ENCODE assay signal across 8 mouse cellular contexts in the genomic region with DNA sequence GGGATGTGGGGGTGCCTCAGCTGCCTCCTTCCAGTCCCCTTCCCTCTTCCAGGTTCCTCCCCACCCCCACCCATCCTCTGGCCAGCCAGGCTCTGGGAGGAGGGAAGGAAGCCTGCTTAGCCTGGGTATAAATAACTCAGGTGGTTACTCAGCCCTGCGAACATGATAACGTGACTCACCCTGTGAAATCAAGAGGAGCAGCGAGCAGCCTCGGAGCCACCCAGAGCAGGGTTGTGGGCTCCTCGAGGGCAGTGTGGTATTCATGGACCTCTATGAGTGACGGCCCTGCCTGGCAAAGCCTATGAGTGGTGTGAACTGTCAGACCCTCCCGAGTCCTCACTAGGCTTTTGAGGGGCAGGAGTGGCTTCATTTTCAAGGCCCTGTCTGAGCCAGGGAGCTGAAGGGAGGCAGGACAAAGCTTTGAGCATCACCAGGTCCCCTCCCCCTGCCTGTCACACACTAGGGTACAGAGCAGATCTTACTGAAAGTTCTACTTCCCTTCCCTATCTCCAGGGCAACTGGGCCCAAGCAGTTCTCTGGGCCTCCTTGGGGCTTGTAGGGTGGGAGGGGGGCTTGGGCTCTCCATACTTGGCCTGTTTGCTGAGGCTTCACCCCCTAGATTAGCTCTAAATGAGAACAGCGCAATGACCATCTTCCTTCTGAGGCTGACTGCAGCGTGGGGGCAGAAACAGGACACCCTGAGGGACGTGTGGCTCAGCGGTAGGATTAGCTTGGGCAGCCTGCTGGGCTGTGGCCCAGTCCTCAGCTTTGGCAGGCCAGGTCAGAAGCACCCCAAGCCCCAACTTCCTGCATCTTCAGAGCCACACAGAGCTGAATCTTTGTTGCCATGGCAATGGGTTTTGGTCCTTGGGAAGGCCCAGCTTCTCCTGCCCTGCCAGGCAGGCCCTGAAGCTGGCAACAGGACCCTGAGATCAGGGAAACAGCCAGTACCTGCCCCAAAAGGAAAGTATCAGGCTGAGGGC. TPM values are rescaled to one million over a fixed set of nuclear protein-coding genes. Genes with fewer than 3 reads are reported as not detected.
DNase-seq lines count a peak whose midpoint lies in the region; ATAC-seq and TF ChIP-seq lines count a peak whose summit lies in the region.

No protein-coding gene starts in this region.

- H3K79me2 ChIP-seq in macrophage (ENCODE audit: inconsistent target): no peaks in the 10 kb centered on the region

- in situ Hi-C loops in Patski (cut with MboI; ENCODE audit: low pct_unique_long_range_greater_than_20kb): loop anchor here (5.0 kb wide), 1 partner anchor 38 kb away; no protein-coding TSS in a partner anchor

- H3K9me3 ChIP-seq in kidney, postnatal 0 days (replicated peaks; ENCODE audit: low read length): no peaks in the 10 kb centered on the region
- no peaks in the 10 kb centered on the region for H3K9me3 ChIP-seq in liver, embryonic 11.5 days (ENCODE audit: control insufficient read depth, low read length)

- H3K27me3 ChIP-seq in kidney, postnatal 0 days (ENCODE audit: insufficient read depth, low read length): no peaks in the 10 kb centered on the region
- H3K27me3 ChIP-seq in Patski: no peaks in the 10 kb centered on the region
- peaks cover under 1% of the 10 kb centered on the region; the same call in 1 of the 2 replicates for H3K27me3 ChIP-seq in liver, embryonic 11.5 days (replicated peaks; ENCODE audit: control insufficient read depth, insufficient read depth, low read length)

- H3K36me3 ChIP-seq in kidney, postnatal 0 days (ENCODE audit: insufficient read depth, low read length): no peaks in the 10 kb centered on the region
- no peaks in the 10 kb centered on the region for H3K36me3 ChIP-seq in macrophage (ENCODE audit: inconsistent target)
- H3K36me3 ChIP-seq in liver, embryonic 11.5 days (ENCODE audit: control insufficient read depth, insufficient read depth, low read length): no peaks in the 10 kb centered on the region

- POLR2A ChIA-PET in Patski (lab: Charles Lee): interaction anchor here (0.9 to 3.4 kb wide), 8 partner anchors 11 to 74 kb away, joined by 3 to 45 read pairs (median 3); a partner anchor contains a TSS

- peak; percentile 62 for DNase-seq in kidney, postnatal 0 days (ENCODE audit: low spot score)
- no peak for DNase-seq in kidney, adult 18-20 months
- DNase-seq in Patski (ENCODE audit: low read depth, low spot score): peak; percentile 82
- DNase-seq in fibroblast of lung, adult 2 months (ENCODE audit: low read depth): peak; percentile 53
- no peak for DNase-seq in spleen, postnatal 36 days (ENCODE audit: low spot score in 2 of 2)
- no peak for DNase-seq in liver, embryonic 11.5 days (ENCODE audit: low spot score)

- WGBS in kidney, postnatal 0 days: 32% methylated on average over 11 of the region's 11 CpGs
- 61% methylated on average over 11 of the region's 11 CpGs for WGBS in macrophage (ENCODE audit: missing documents)
- 29% methylated on average over 11 of the region's 11 CpGs for WGBS in liver, embryonic 11.5 days

- no peak for TF ChIP-seq CTCF in kidney, postnatal 0 days (IDR thresholded peaks at IDR 0.05; ENCODE audit: low read depth)
- TF ChIP-seq CTCF in Patski (IDR thresholded peaks at IDR 0.05): no peak

- H3K9ac ChIP-seq in kidney, postnatal 0 days (ENCODE audit: low read depth, low read length): no peak overlapping the region
- no peak overlapping the region for H3K9ac ChIP-seq in liver, embryonic 11.5 days (ENCODE audit: low read depth, low read length)

- no peak overlapping the region for H3K4me3 ChIP-seq in kidney, postnatal 0 days (replicated peaks; ENCODE audit: low read depth, low read length)
- no peak overlapping the region for H3K4me3 ChIP-seq in macrophage (ENCODE audit: inconsistent target)
- no peak overlapping the region for H3K4me3 ChIP-seq in liver, embryonic 11.5 days (ENCODE audit: low read depth, low read length)

- ATAC-seq in kidney, postnatal 0 days (replicated peaks; ENCODE audit: low FRiP score, low read depth): peak; percentile 59
- ATAC-seq in Patski: peak; percentile 67
- no peak for ATAC-seq in erythroid progenitor cell, adult 5-6 weeks (replicated peaks; ENCODE audit: low FRiP score, poor library complexity, severe bottlenecking)
- ATAC-seq in liver, embryonic 11.5 days (replicated peaks; ENCODE audit: low FRiP score): no peak

- CTCF ChIA-PET in Patski (lab: Charles Lee): interaction anchor here (1.6 kb wide), 1 partner anchor 39 kb away, joined by 4 read pairs; no protein-coding TSS in a partner anchor

- peak overlapping the region; percentile 64 for H3K27ac ChIP-seq in kidney, postnatal 0 days
- peak overlapping the region; percentile 45 for H3K27ac ChIP-seq in macrophage
- no peak overlapping the region for H3K27ac ChIP-seq in liver, embryonic 11.5 days (ENCODE audit: low read depth, low read length)

- no peak overlapping the region for H3K4me2 ChIP-seq in kidney, postnatal 0 days (ENCODE audit: low read length)
- no peak overlapping the region for H3K4me2 ChIP-seq in liver, embryonic 11.5 days

- H3K4me1 ChIP-seq in kidney, postnatal 0 days (replicated peaks; ENCODE audit: insufficient read depth, low read length): peaks cover 26% of the 10 kb centered on the region
- H3K4me1 ChIP-seq in liver, embryonic 11.5 days (replicated peaks; ENCODE audit: control insufficient read depth, insufficient read depth, low read length): peaks cover 9% of the 10 kb centered on the region; the same call in 1 of the 2 replicates

RNA-seq across cellular contexts. Expression of a gene that starts 9.8 kb away (rescaled TPM):
- 6.5 and 6.8 TPM in 2 replicates for polyA plus RNA-seq in kidney, postnatal 0 days (2015; fragmentation: Nextera tagmentation; extraction: Ambion mirVana)
- polyA plus RNA-seq in Patski (2021) (96.5 TPM), macrophage (2018) (10.0 to 24.1 TPM (median 11.9 TPM) in 3 replicates)
- 10 to 100 TPM in 12 of 26 experiments, 1 to 10 TPM in 14; 2.3 to 61.6 (median 9.1) TPM for total RNA-seq in macrophage (2018; cell fraction: chromatin; rRNA removed)
- total RNA-seq in macrophage (2018; cell fraction: cytosol; rRNA removed): 10 to 100 TPM in 12 of 26 experiments, 1 to 10 TPM in 14; 2.9 to 35.1 (median 6.4) TPM
- total RNA-seq in macrophage (2018; cell fraction: nucleus; rRNA removed): 10 to 100 TPM in 15 of 26 experiments, 1 to 10 TPM in 11; 5.4 to 78.2 (median 13.6) TPM
- total RNA-seq in erythroid progenitor cell, adult 5-6 weeks (2015; ENCODE audit: low replicate concordance): 1.3 TPM in 1 of 2 replicates, not detected in the other
- 1.6 TPM in 1 of 2 replicates, not detected in the other for total RNA-seq in erythroid progenitor cell, adult 5-6 weeks (2017; ENCODE audit: low replicate concordance)
- polyA plus RNA-seq in liver, embryonic 11.5 days (2014; fragmentation: Nextera tagmentation; extraction: Ambion mirVana): 2.4 and 2.7 TPM in 2 replicates

RNA-seq across cellular contexts. Expression of a gene that starts 53.7 kb away (rescaled TPM):
- polyA plus RNA-seq in kidney, postnatal 0 days (2015; fragmentation: Nextera tagmentation; extraction: Ambion mirVana): 4.5 and 4.6 TPM in 2 replicates
- polyA plus RNA-seq in Patski (2021) (8.9 TPM), macrophage (2018) (1.2 to 5.5 TPM (median 4.3 TPM) in 3 replicates)
- 10 to 100 TPM in 10 of 26 experiments, 1 to 10 TPM in 16; 1.4 to 33.0 (median 8.3) TPM for total RNA-seq in macrophage (2018; cell fraction: chromatin; rRNA removed)
- 1 to 10 TPM in 25 of 26 experiments, under 1 TPM in 1; 0.91 to 8.3 (median 2.7) TPM for total RNA-seq in macrophage (2018; cell fraction: cytosol; rRNA removed)
- total RNA-seq in macrophage (2018; cell fraction: nucleus; rRNA removed): 10 to 100 TPM in 8 of 26 experiments, 1 to 10 TPM in 18; 1.2 to 27.8 (median 4.8) TPM
- 21.0 and 23.1 TPM in 2 replicates for total RNA-seq in erythroid progenitor cell, adult 5-6 weeks (2015; ENCODE audit: low replicate concordance)
- total RNA-seq in erythroid progenitor cell, adult 5-6 weeks (2017; ENCODE audit: low replicate concordance): 12.1 and 15.4 TPM in 2 replicates
- polyA plus RNA-seq in liver, embryonic 11.5 days (2014; fragmentation: Nextera tagmentation; extraction: Ambion mirVana): 2.5 TPM in 2 replicates

Comparison
In these comparisons a context has a peak if more than half of its experiments do, and no peak if none do; other contexts are left out.
1. DNase-seq: peak in kidney, postnatal 0 days (single experiment), Patski (single experiment) and fibroblast of lung, adult 2 months (single experiment); none in kidney, adult 18-20 months (single experiment), spleen, postnatal 36 days (0 of 2) and liver, embryonic 11.5 days (single experiment).
2. ATAC-seq: peak in kidney, postnatal 0 days (single experiment) and Patski (single experiment); none in erythroid progenitor cell, adult 5-6 weeks (single experiment) and liver, embryonic 11.5 days (single experiment).